Mouse (Mus musculus): ENCODE results near the gene Gp9. TPM values are rescaled to one million over a fixed set of nuclear protein-coding genes. Genes with fewer than 3 reads are reported as not detected.

Gp9 gene
- 1.6 and 1.7 TPM in 2 replicates for polyA plus RNA-seq (2012; rRNA removed)

GRCm38 (mm10) chr6:87777842-87778241 lies at the start of gene Gp9:
TSS of gene Gp9 (plus strand) at chr6:87778072.
- H3K27ac ChIP-seq (ENCODE audit: insufficient read depth, low read length), result no peak within 1 kb of the TSS
- TF ChIP-seq CTCF (IDR thresholded peaks at IDR 0.05; ENCODE audit: extremely low read depth, insufficient read depth, low read length) (no peak), POLR2A (IDR thresholded peaks at IDR 0.05; ENCODE audit: extremely low read depth, insufficient read depth, low read length) (no peak)
- no peaks in the 10 kb centered on the region for H3K4me1 ChIP-seq (ENCODE audit: control insufficient read depth, insufficient read depth, low read length)
- no peak within 1 kb of the TSS for H3K4me3 ChIP-seq (ENCODE audit: insufficient read depth, low read length)

GRCm38 (mm10) chr6:87728102-87728501 lies 49.8 kb upstream of the Gp9 start:
- H3K4me1 ChIP-seq (ENCODE audit: control insufficient read depth, insufficient read depth, low read length), result peaks cover 2% of the 10 kb centered on the region
- no peak overlapping the region for H3K4me3 ChIP-seq (ENCODE audit: insufficient read depth, low read length)
- TF ChIP-seq CTCF (IDR thresholded peaks at IDR 0.05; ENCODE audit: extremely low read depth, insufficient read depth, low read length) (no peak), POLR2A (IDR thresholded peaks at IDR 0.05; ENCODE audit: extremely low read depth, insufficient read depth, low read length) (no peak)
- no peak overlapping the region for H3K27ac ChIP-seq (ENCODE audit: insufficient read depth, low read length)

GRCm38 (mm10) chr6:87730141-87730540 lies 47.7 kb upstream of the Gp9 start:
- Histone ChIP-seq H3K4me3 (ENCODE audit: insufficient read depth, low read length) (peak overlapping the region; percentile 66), H3K27ac (ENCODE audit: insufficient read depth, low read length) (no peak overlapping the region), H3K4me1 (ENCODE audit: control insufficient read depth, insufficient read depth, low read length) (peaks cover 2% of the 10 kb centered on the region)
- TF ChIP-seq CTCF (IDR thresholded peaks at IDR 0.05; ENCODE audit: extremely low read depth, insufficient read depth, low read length) (no peak), POLR2A (IDR thresholded peaks at IDR 0.05; ENCODE audit: extremely low read depth, insufficient read depth, low read length) (no peak)

- H3K27ac ChIP-seq (ENCODE audit: insufficient read depth, low read length), result peak within 1 kb of the TSS; percentile 89
- H3K4me1 ChIP-seq (ENCODE audit: control insufficient read depth, insufficient read depth, low read length), result peaks cover 2% of the 10 kb centered on the region
- peak within 1 kb of the TSS; percentile 66 for H3K4me3 ChIP-seq (ENCODE audit: insufficient read depth, low read length)
- TF ChIP-seq POLR2A (IDR thresholded peaks at IDR 0.05; ENCODE audit: extremely low read depth, insufficient read depth, low read length), result no peak
- TF ChIP-seq CTCF (IDR thresholded peaks at IDR 0.05; ENCODE audit: extremely low read depth, insufficient read depth, low read length), result 0 out of 2 replicates have a peak, but pooled peaks have one; percentile 7
Measured at GRCm38 (mm10) chr6:87730591-87731462, 47.0 kb upstream of the Gp9 start, which contains the start of gene Efcc1. TSS of gene Efcc1 (plus strand) at chr6:87730869.

- Histone ChIP-seq H3K27ac (ENCODE audit: insufficient read depth, low read length) (peak overlapping the region; percentile 89), H3K4me1 (ENCODE audit: control insufficient read depth, insufficient read depth, low read length) (peaks cover 2% of the 10 kb centered on the region)
- TF ChIP-seq POLR2A (IDR thresholded peaks at IDR 0.05; ENCODE audit: extremely low read depth, insufficient read depth, low read length), result no peak
- no peak for TF ChIP-seq CTCF (IDR thresholded peaks at IDR 0.05; ENCODE audit: extremely low read depth, insufficient read depth, low read length)
Measured at GRCm38 (mm10) chr6:87731463-87732095, 46.3 kb upstream of the Gp9 start.

GRCm38 (mm10) chr6:87732151-87733011 lies 45.5 kb upstream of the Gp9 start:
- no peak for TF ChIP-seq CTCF (IDR thresholded peaks at IDR 0.05; ENCODE audit: extremely low read depth, insufficient read depth, low read length)
- TF ChIP-seq POLR2A (IDR thresholded peaks at IDR 0.05; ENCODE audit: extremely low read depth, insufficient read depth, low read length), result no peak
- Histone ChIP-seq H3K4me3 (ENCODE audit: insufficient read depth, low read length) (peak overlapping the region; percentile 66), H3K4me1 (ENCODE audit: control insufficient read depth, insufficient read depth, low read length) (peaks cover 2% of the 10 kb centered on the region), H3K27ac (ENCODE audit: insufficient read depth, low read length) (no peak overlapping the region)

More at GRCm38 (mm10) chr6:87731463-87732095, 46.3 kb upstream of the Gp9 start:
- H3K4me3 ChIP-seq (ENCODE audit: insufficient read depth, low read length), result peak overlapping the region; percentile 66

- Histone ChIP-seq H3K4me1 (ENCODE audit: control insufficient read depth, insufficient read depth, low read length) (peaks cover 2% of the 10 kb centered on the region), H3K4me3 (ENCODE audit: insufficient read depth, low read length) (peak overlapping the region; percentile 42), H3K27ac (ENCODE audit: insufficient read depth, low read length) (no peak overlapping the region)
- TF ChIP-seq CTCF (IDR thresholded peaks at IDR 0.05; ENCODE audit: extremely low read depth, insufficient read depth, low read length) (no peak), POLR2A (IDR thresholded peaks at IDR 0.05; ENCODE audit: extremely low read depth, insufficient read depth, low read length) (no peak)
Measured at GRCm38 (mm10) chr6:87733131-87733930, 44.5 kb upstream of the Gp9 start.

GRCm38 (mm10) chr6:87734136-87734535 lies 43.7 kb upstream of the Gp9 start:
- TF ChIP-seq CTCF (IDR thresholded peaks at IDR 0.05; ENCODE audit: extremely low read depth, insufficient read depth, low read length), result no peak
- no peak for TF ChIP-seq POLR2A (IDR thresholded peaks at IDR 0.05; ENCODE audit: extremely low read depth, insufficient read depth, low read length)
- Histone ChIP-seq H3K27ac (ENCODE audit: insufficient read depth, low read length) (no peak overlapping the region), H3K4me1 (ENCODE audit: control insufficient read depth, insufficient read depth, low read length) (peaks cover 2% of the 10 kb centered on the region), H3K4me3 (ENCODE audit: insufficient read depth, low read length) (no peak overlapping the region)
